Mouse (Mus musculus): Measurements from ENCODE around the gene Tpgs1.

DNA sequence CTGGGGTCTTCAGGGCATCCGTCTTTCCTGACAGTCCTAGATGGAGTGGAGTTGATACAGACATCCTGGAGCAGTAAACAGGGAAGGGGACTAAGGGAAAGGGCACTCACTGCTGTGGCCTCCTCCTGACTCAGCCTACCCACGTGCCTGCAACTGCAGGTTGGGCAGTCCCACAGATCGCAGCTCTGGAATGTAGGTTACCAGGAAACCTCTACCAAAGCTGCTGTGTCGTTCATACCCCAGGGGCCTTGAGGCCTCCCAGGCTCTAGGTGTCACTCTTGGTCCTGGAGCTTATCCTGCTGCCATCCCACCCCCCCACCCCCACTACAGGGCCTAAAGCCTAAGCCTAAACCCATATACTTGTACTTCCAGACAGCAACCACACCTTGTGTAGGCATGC lies 38.6 kb downstream of the Tpgs1 start:
- TF ChIP-seq POLR2A (IDR thresholded peaks at IDR 0.05; ENCODE audit: borderline replicate concordance, low read depth, low read length) (no peak), CTCF (IDR thresholded peaks at IDR 0.05; ENCODE audit: low read depth, low read length) (no peak)
